ENCODE assay signal across 8 mouse cellular contexts in the genomic region with DNA sequence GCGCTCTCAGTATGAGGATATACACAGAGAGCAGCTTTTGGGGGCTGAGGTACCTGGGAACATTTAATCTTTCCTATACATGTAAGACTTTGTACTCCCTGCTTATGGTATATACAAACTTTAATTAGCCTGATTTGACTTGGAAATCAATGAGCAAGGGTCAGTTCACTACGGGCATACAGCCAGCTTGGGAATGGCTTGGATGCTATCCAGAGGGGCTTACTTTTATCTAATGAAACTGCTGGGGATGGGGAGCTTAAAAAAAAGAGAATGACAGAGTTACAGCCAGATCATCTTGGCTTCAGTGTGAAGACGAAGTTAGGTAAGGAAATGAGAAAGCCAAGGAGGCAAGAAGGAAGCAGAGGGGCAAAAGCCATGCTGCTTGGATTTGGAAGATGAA. TPM values are rescaled to one million over a fixed set of nuclear protein-coding genes. Genes with fewer than 3 reads are reported as not detected.
DNase-seq lines count a peak whose midpoint lies in the region; ATAC-seq lines count a peak whose summit lies in the region.

No protein-coding gene starts in this region.

- peak; percentile 35 to 44 for DNase-seq in cerebellum, postnatal 10 days
- no peak for DNase-seq in cerebellum, adult 11 months
- peak; percentile 29 for DNase-seq in MN1 (ENCODE audit: low spot score)
- no peak for DNase-seq in liver, embryonic 13.5 days
- DNase-seq in frontal cortex, adult 2 months (ENCODE audit: extremely low spot score in 1 of 2, low spot score in 1 of 2) = no peak
- no peak for DNase-seq in adipocyte (ENCODE audit: low spot score)
- DNase-seq in layer of hippocampus, adult 9-11 months = no peak

- H3K36me3 ChIP-seq in hindbrain, embryonic 16.5 days (ENCODE audit: control insufficient read depth, insufficient read depth, low read length) = peaks cover 6% of the 10 kb centered on the region
- peaks cover 14% of the 10 kb centered on the region for H3K36me3 ChIP-seq in liver, embryonic 13.5 days

- H3K9ac ChIP-seq in hindbrain, embryonic 16.5 days (ENCODE audit: low read depth, low read length) = no peak overlapping the region; the same call in 1 of the 2 replicates
- H3K9ac ChIP-seq in liver, embryonic 13.5 days = peak overlapping the region; percentile 49; the same call in 1 of the 2 replicates

- 26% methylated on average over 3 of the region's 3 CpGs for whole genome bisulfite sequencing in hindbrain, embryonic 16.5 days
- 66% methylated on average over 3 of the region's 3 CpGs for WGBS in liver, embryonic 13.5 days (ENCODE audit: insufficient replicate concordance)

- H3K27ac ChIP-seq in hindbrain, embryonic 16.5 days (ENCODE audit: low read depth, low read length) = no peak overlapping the region
- H3K27ac ChIP-seq in liver, embryonic 13.5 days = no peak overlapping the region

- no peaks in the 10 kb centered on the region for H3K9me3 ChIP-seq in hindbrain, embryonic 16.5 days (ENCODE audit: control insufficient read depth, low read length)
- H3K9me3 ChIP-seq in liver, embryonic 13.5 days (replicated peaks) = no peaks in the 10 kb centered on the region

- peaks cover 33% of the 10 kb centered on the region for H3K4me1 ChIP-seq in hindbrain, embryonic 16.5 days (ENCODE audit: control insufficient read depth, insufficient read depth, low read depth, low read length)
- peaks cover 42% of the 10 kb centered on the region for H3K4me1 ChIP-seq in liver, embryonic 13.5 days (replicated peaks)

- H3K4me3 ChIP-seq in hindbrain, embryonic 16.5 days (ENCODE audit: low read length) = peak overlapping the region; percentile 32
- peak overlapping the region; percentile 32 for H3K4me3 ChIP-seq in liver, embryonic 13.5 days (replicated peaks)

- peak overlapping the region; percentile 58 for H3K4me2 ChIP-seq in hindbrain, embryonic 16.5 days (ENCODE audit: low read length)
- peak overlapping the region; percentile 52 for H3K4me2 ChIP-seq in liver, embryonic 13.5 days

- H3K27me3 ChIP-seq in hindbrain, embryonic 16.5 days (replicated peaks; ENCODE audit: control insufficient read depth, insufficient read depth, low read length) = no peaks in the 10 kb centered on the region
- H3K27me3 ChIP-seq in liver, embryonic 13.5 days = no peaks in the 10 kb centered on the region

- ATAC-seq in hindbrain, embryonic 16.5 days = no peak
- ATAC-seq in liver, embryonic 13.5 days (ENCODE audit: low read depth) = no peak

RNA-seq across cellular contexts. Expression of a gene that starts 2.9 kb away (rescaled TPM):
- 11.8 and 14.4 TPM in 2 replicates for polyA plus RNA-seq in hindbrain, embryonic 16.5 days (2015; fragmentation: Nextera tagmentation; extraction: Ambion mirVana)
- polyA plus RNA-seq in liver, embryonic 13.5 days (2015; fragmentation: Nextera tagmentation; extraction: Ambion mirVana) = 2.9 and 3.9 TPM in 2 replicates
- 8.2 and 9.0 TPM in 2 replicates for polyA plus RNA-seq in frontal cortex, adult 2 months (2012; rRNA removed)

RNA-seq across cellular contexts. Expression of a gene that starts 29.6 kb away (rescaled TPM):
- polyA plus RNA-seq in hindbrain, embryonic 16.5 days (2015; fragmentation: Nextera tagmentation; extraction: Ambion mirVana) = 2.9 and 3.5 TPM in 2 replicates
- polyA plus RNA-seq in liver, embryonic 13.5 days (2015; fragmentation: Nextera tagmentation; extraction: Ambion mirVana) = 8.9 and 11.5 TPM in 2 replicates
- polyA plus RNA-seq in frontal cortex, adult 2 months (2012; rRNA removed) = 0.28 and 0.34 TPM in 2 replicates

RNA-seq across cellular contexts. Expression of a gene that starts 48.1 kb away (rescaled TPM):
- polyA plus RNA-seq in hindbrain, embryonic 16.5 days (2015; fragmentation: Nextera tagmentation; extraction: Ambion mirVana) = 1.2 and 1.4 TPM in 2 replicates
- not detected in 2 replicates for polyA plus RNA-seq in liver, embryonic 13.5 days (2015; fragmentation: Nextera tagmentation; extraction: Ambion mirVana)
- 0.23 and 0.34 TPM in 2 replicates for polyA plus RNA-seq in frontal cortex, adult 2 months (2012; rRNA removed)

Comparison
In these comparisons a context has a peak if more than half of its experiments do, and no peak if none do; other contexts are left out.
1. DNase-seq: peak in cerebellum, postnatal 10 days (2 of 2) and MN1 (single experiment); none in cerebellum, adult 11 months (single experiment), liver, embryonic 13.5 days (single experiment), frontal cortex, adult 2 months (0 of 2), adipocyte (single experiment) and layer of hippocampus, adult 9-11 months (single experiment).